Mouse (Mus musculus): Measurements from ENCODE around the gene Il10rb. TPM values are rescaled to one million over a fixed set of nuclear protein-coding genes. Genes with fewer than 3 reads are reported as not detected.

The Il10rb gene
- total and polyA plus RNA-seq, 3 experiments, result 32.1 to 37.9 (median 36.1) TPM

DNA sequence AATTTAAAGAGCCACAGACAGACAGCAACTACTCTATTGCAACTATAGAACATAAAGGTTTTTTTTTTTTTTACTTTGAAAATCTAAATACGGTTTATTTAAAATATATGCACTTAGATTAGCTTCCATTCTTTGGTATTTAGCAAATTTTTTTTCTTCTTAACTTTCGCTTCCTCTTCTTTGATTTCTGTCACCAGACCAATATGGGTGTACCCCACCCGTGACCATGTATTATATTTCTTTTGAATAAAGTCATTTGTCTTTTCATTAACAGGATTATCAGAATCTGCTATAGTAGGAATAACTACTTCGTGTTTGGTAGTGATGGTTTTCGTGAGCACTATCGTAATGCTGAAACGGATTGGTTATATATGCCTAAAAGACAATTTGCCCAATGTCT, 7.0 kb upstream of the Il10rb start:
- TF ChIP-seq ZNF384 (IDR thresholded peaks at IDR 0.05; ENCODE audit: low read depth, low read length), result peak; percentile 79
- TF ChIP-seq NRF1 (IDR thresholded peaks at IDR 0.05; ENCODE audit: low read depth, low read length), result no peak
- no peak for TF ChIP-seq IRF4 (IDR thresholded peaks at IDR 0.05; ENCODE audit: low read depth, low read length)
- no peak for TF ChIP-seq SMC3 (IDR thresholded peaks at IDR 0.05; ENCODE audit: low read depth, low read length)
- no peak for TF ChIP-seq RCOR1 (conservative IDR thresholded peaks at IDR 0.05; ENCODE audit: low read depth, low read length)
- TF ChIP-seq BHLHE40 (IDR thresholded peaks at IDR 0.05; ENCODE audit: low read depth, low read length), result peak; percentile 81
- TF ChIP-seq SIN3A (IDR thresholded peaks at IDR 0.05; ENCODE audit: low read length), result no peak
- TF ChIP-seq EP300 (IDR thresholded peaks at IDR 0.05; ENCODE audit: low read length), result peak; percentile 62; the same call in 1 of the 2 replicates
- no peak for TF ChIP-seq POLR2A (IDR thresholded peaks at IDR 0.05; ENCODE audit: low read depth, low read length)
- TF ChIP-seq ELF1 (IDR thresholded peaks at IDR 0.05; ENCODE audit: low read depth, low read length), result no peak
- Histone ChIP-seq H3K9ac (ENCODE audit: insufficient read depth, low read depth) (peak overlapping the region; percentile 25; the same call in 1 of the 2 replicates), H3K27ac (ENCODE audit: insufficient read depth, low read depth) (no peak overlapping the region; the same call in 1 of the 2 replicates), H3K79me2 (replicated peaks; ENCODE audit: control insufficient read depth, extremely low read depth, insufficient read depth, poor library complexity, severe bottlenecking) (no peaks in the 10 kb centered on the region), H3K4me3 (replicated peaks in 1 of 3; ENCODE audit: low read depth in 2 of 3, low read length in 2 of 3, poor library complexity in 1 of 3) (no peak overlapping the region), H3K9me3 (replicated peaks; ENCODE audit: low read length) (no peaks in the 10 kb centered on the region), H3K27me3 (replicated peaks) (no peaks in the 10 kb centered on the region), H3K4me2 (ENCODE audit: insufficient read depth, low read depth, poor library complexity, severe bottlenecking) (peak overlapping the region; percentile 57), H3K36me3 (replicated peaks in 1 of 2; ENCODE audit: control insufficient read depth in 1 of 2, insufficient read depth in 1 of 2, low read length in 1 of 2) (peaks cover 18 to 68% of the 10 kb centered on the region in 2 experiments), H3K4me1 (ENCODE audit: control insufficient read depth in 1 of 2, insufficient read depth in 2 of 2) (peaks cover 8 to 67% of the 10 kb centered on the region in 2 experiments; a peak in 3 of 4 replicates)
- dilution Hi-C loops (cut with MboI; ENCODE audit: extremely low pct_ligation_motif_present, extremely low pct_unique_long_range_greater_than_20kb, low sequenced_read_pairs), result no loop called here
- in situ Hi-C loops (cut with MboI; ENCODE audit: low pct_ligation_motif_present, low pct_unique_long_range_greater_than_20kb, low sequenced_read_pairs), result no loop called here
- DNase-seq (ENCODE audit: extremely low read depth), result no peak

DNA sequence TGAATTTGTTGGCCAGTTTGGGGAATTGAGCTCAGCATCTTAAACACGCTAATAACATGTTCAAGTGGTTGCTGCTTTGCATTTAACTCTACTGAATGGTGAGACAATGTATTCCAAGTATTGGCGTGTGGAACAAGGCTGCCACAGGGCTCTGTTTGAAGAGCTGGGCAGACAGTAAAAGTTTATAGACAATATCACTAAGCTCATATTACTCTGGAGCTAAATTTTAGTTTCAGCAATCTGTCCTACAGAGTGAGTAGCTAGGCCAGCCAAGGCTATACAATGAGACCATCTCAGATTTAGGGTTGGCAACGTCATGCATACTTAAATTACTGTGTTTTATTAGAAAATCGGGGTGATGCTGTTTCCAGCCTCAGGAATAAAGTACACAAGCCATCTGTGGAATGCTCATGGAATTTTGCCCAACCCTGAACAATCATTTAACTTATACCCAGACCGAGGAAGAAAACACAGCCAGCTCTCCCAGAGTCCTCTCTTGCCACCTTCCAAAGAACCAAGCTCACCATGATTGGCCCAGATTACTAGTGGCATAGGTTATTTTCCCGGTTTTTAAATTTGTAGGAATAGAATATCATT, 4.3 kb upstream of the Il10rb start:
- Histone ChIP-seq H3K4me3 (replicated peaks in 1 of 3; ENCODE audit: low read depth in 2 of 3, low read length in 2 of 3, poor library complexity in 1 of 3) (no peak overlapping the region), H3K9me3 (replicated peaks; ENCODE audit: low read length) (no peaks in the 10 kb centered on the region), H3K4me2 (ENCODE audit: insufficient read depth, low read depth, poor library complexity, severe bottlenecking) (no peak overlapping the region), H3K4me1 (ENCODE audit: control insufficient read depth in 1 of 2, insufficient read depth in 2 of 2) (peaks cover 15 to 78% of the 10 kb centered on the region in 2 experiments; a peak in 3 of 4 replicates), H3K36me3 (replicated peaks in 1 of 2; ENCODE audit: control insufficient read depth in 1 of 2, insufficient read depth in 1 of 2, low read length in 1 of 2) (peaks cover 8 to 54% of the 10 kb centered on the region in 2 experiments), H3K27ac (ENCODE audit: insufficient read depth, low read depth) (no peak overlapping the region), H3K79me2 (replicated peaks; ENCODE audit: control insufficient read depth, extremely low read depth, insufficient read depth, poor library complexity, severe bottlenecking) (no peaks in the 10 kb centered on the region), H3K9ac (ENCODE audit: insufficient read depth, low read depth) (no peak overlapping the region), H3K27me3 (replicated peaks) (no peaks in the 10 kb centered on the region)
- in situ Hi-C loops (cut with MboI; ENCODE audit: low pct_ligation_motif_present, low pct_unique_long_range_greater_than_20kb, low sequenced_read_pairs) (loop anchor here (5.0 kb wide), 1 partner anchor 34 kb away; no protein-coding TSS in a partner anchor), dilution Hi-C loops (cut with MboI; ENCODE audit: extremely low pct_ligation_motif_present, extremely low pct_unique_long_range_greater_than_20kb, low sequenced_read_pairs) (no loop called here)
- no peak for DNase-seq (ENCODE audit: extremely low read depth)
- TF ChIP-seq ETS1 (conservative IDR thresholded peaks at IDR 0.05; ENCODE audit: low read depth, low read length) (no peak), JUN (IDR thresholded peaks at IDR 0.05; ENCODE audit: insufficient read depth, low read depth, low read length) (no peak), GABPA (IDR thresholded peaks at IDR 0.05; ENCODE audit: insufficient replicate concordance, low read depth, low read length) (no peak), CHD2 (IDR thresholded peaks at IDR 0.05; ENCODE audit: low read length) (no peak), KAT2A (IDR thresholded peaks at IDR 0.05; ENCODE audit: insufficient replicate concordance, low read length) (no peak), NRF1 (IDR thresholded peaks at IDR 0.05; ENCODE audit: low read depth, low read length) (no peak), JUND (conservative IDR thresholded peaks at IDR 0.05; ENCODE audit: low read depth, low read length) (no peak), MEF2A (IDR thresholded peaks at IDR 0.05; ENCODE audit: borderline replicate concordance, low read depth, low read length) (no peak), ZNF384 (IDR thresholded peaks at IDR 0.05; ENCODE audit: low read depth, low read length) (no peak), MAFK (IDR thresholded peaks at IDR 0.05; ENCODE audit: insufficient replicate concordance, low read length) (no peak), CHD1 (IDR thresholded peaks at IDR 0.05; ENCODE audit: low read depth, low read length) (no peak), POLR2AphosphoS2 (IDR thresholded peaks at IDR 0.05; ENCODE audit: low read depth, low read length) (no peak), SIN3A (IDR thresholded peaks at IDR 0.05; ENCODE audit: low read length) (no peak), CTCF (conservative IDR thresholded peaks at IDR 0.05 in 1 of 2, IDR thresholded peaks at IDR 0.05 in 1 of 2; ENCODE audit: low read depth in 2 of 2, low read length in 2 of 2) (no peak), POLR2A (IDR thresholded peaks at IDR 0.05; ENCODE audit: low read depth, low read length) (no peak), MXI1 (IDR thresholded peaks at IDR 0.05; ENCODE audit: low read depth, low read length) (no peak), TCF12 (IDR thresholded peaks at IDR 0.05; ENCODE audit: low read depth, low read length) (no peak), PAX5 (IDR thresholded peaks at IDR 0.05; ENCODE audit: low read length) (no peak), EP300 (IDR thresholded peaks at IDR 0.05; ENCODE audit: low read length) (no peak)

Measured in CH12.LX (cell line).